Mouse (Mus musculus): ENCODE measurements around the gene Mier3. TPM values are rescaled to one million over a fixed set of nuclear protein-coding genes. Genes with fewer than 3 reads are reported as not detected.

Mier3 gene
- total and polyA plus RNA-seq, 3 experiments, result 1.6 to 89.2 (median 68.6) TPM

- H3K36me3 ChIP-seq (replicated peaks), result peaks cover 97% of the 10 kb centered on the region
- no peaks in the 10 kb centered on the region for H3K9me3 ChIP-seq (replicated peaks)
- no peak for DNase-seq (ENCODE audit: low spot score)
- no peak for TF ChIP-seq TAL1 (conservative IDR thresholded peaks at IDR 0.05; ENCODE audit: low read depth, low read length)
- TF ChIP-seq CTCF (IDR thresholded peaks at IDR 0.05; ENCODE audit: low read depth, low read length), result no peak
- no peak for TF ChIP-seq GATA1 (IDR thresholded peaks at IDR 0.05; ENCODE audit: borderline replicate concordance, low read length)
- no peak for TF ChIP-seq GATA2 (IDR thresholded peaks at IDR 0.05; ENCODE audit: borderline replicate concordance, low read depth, low read length)
- no peak for TF ChIP-seq POLR2AphosphoS5 (IDR thresholded peaks at IDR 0.05; ENCODE audit: insufficient replicate concordance, low read depth, low read length)
- no peak for ATAC-seq (ENCODE audit: extremely low read depth, insufficient number of reproducible peaks, low FRiP score, poor library complexity, severe bottlenecking)
- H3K4me1 ChIP-seq (ENCODE audit: insufficient read depth, low read depth, low read length), result peaks cover 4% of the 10 kb centered on the region; the same call in 1 of the 2 replicates
- 0 out of 2 replicates have a peak overlapping the region, but pooled peaks have one; percentile 23 for H3K4me3 ChIP-seq (ENCODE audit: low read depth, low read length)
- no peaks in the 10 kb centered on the region for H3K27me3 ChIP-seq (ENCODE audit: insufficient read depth, low read length)
These were observed 74.6 kb downstream of the Mier3 start for GRCm38 (mm10) chr13:111755377-111755776.

- Histone ChIP-seq H3K4me3 (ENCODE audit: low read depth, low read length) (no peak overlapping the region), H3K9me3 (replicated peaks) (no peaks in the 10 kb centered on the region), H3K27me3 (ENCODE audit: insufficient read depth, low read length) (no peaks in the 10 kb centered on the region), H3K36me3 (replicated peaks) (peaks cover 97% of the 10 kb centered on the region), H3K4me1 (ENCODE audit: insufficient read depth, low read depth, low read length) (peaks cover 4% of the 10 kb centered on the region; the same call in 1 of the 2 replicates)
- no peak for ATAC-seq (ENCODE audit: extremely low read depth, insufficient number of reproducible peaks, low FRiP score, poor library complexity, severe bottlenecking)
- TF ChIP-seq CTCF (IDR thresholded peaks at IDR 0.05; ENCODE audit: low read depth, low read length), result no peak
- no peak for TF ChIP-seq GATA1 (IDR thresholded peaks at IDR 0.05; ENCODE audit: borderline replicate concordance, low read length)
- TF ChIP-seq TAL1 (conservative IDR thresholded peaks at IDR 0.05; ENCODE audit: low read depth, low read length), result no peak
- TF ChIP-seq GATA2 (IDR thresholded peaks at IDR 0.05; ENCODE audit: borderline replicate concordance, low read depth, low read length), result no peak
- no peak for TF ChIP-seq POLR2AphosphoS5 (IDR thresholded peaks at IDR 0.05; ENCODE audit: insufficient replicate concordance, low read depth, low read length)
- no peak for DNase-seq (ENCODE audit: low spot score)
These were observed 75.2 kb downstream of the Mier3 start for GRCm38 (mm10) chr13:111755937-111756336.

DNA sequence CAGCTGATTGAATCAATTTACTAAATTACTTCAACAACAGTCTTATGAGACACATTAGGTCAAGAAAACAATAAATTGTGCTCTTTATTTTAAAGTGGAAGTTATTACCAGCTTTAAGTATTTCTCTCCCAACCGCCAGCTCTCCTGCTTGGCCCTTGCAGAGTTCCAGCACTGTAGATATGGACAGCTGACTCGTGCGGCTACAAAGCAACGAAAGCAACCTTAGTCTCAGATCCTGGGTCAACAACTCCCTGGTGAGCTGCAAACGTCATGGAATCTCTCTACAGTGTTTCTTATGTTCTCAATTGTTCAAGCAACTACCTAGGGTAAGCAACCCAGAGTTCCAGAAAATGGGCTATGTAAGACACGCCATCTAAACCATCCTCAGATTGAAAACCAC lies 76.2 kb downstream of the Mier3 start:
- no peak for TF ChIP-seq TAL1 (conservative IDR thresholded peaks at IDR 0.05; ENCODE audit: low read depth, low read length)
- no peak for TF ChIP-seq GATA1 (IDR thresholded peaks at IDR 0.05; ENCODE audit: borderline replicate concordance, low read length)
- no peak for TF ChIP-seq GATA2 (IDR thresholded peaks at IDR 0.05; ENCODE audit: borderline replicate concordance, low read depth, low read length)
- no peak for TF ChIP-seq CTCF (IDR thresholded peaks at IDR 0.05; ENCODE audit: low read depth, low read length)
- TF ChIP-seq POLR2AphosphoS5 (IDR thresholded peaks at IDR 0.05; ENCODE audit: insufficient replicate concordance, low read depth, low read length), result no peak
- no peaks in the 10 kb centered on the region for H3K4me1 ChIP-seq (ENCODE audit: insufficient read depth, low read depth, low read length)
- H3K36me3 ChIP-seq (replicated peaks), result peaks cover 96% of the 10 kb centered on the region
- no peaks in the 10 kb centered on the region for H3K9me3 ChIP-seq (replicated peaks)
- H3K27me3 ChIP-seq (ENCODE audit: insufficient read depth, low read length), result no peaks in the 10 kb centered on the region
- H3K4me3 ChIP-seq (ENCODE audit: low read depth, low read length), result no peak overlapping the region
- ATAC-seq (ENCODE audit: extremely low read depth, insufficient number of reproducible peaks, low FRiP score, poor library complexity, severe bottlenecking) (no peak), DNase-seq (ENCODE audit: low spot score) (no peak)

DNA sequence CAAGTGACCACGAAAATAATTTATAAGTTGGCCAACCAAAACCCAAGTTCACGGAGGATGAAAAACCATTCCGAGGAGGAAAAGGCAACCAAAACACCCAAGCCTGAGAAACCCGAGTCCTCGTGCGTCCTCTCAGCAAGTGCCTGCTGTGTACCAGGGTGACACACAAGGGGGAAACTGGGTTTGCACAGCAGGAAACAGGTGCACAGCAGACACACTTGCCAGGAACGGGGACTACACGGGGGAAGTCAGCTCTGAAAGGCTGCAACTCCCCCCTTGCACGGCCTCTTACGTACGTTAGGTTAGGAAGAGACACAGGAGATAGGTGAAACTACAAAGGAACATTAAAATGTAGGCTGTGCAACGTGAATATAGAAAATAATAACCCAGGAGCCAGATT lies 81.7 kb downstream of the Mier3 start:
- no peak overlapping the region for H3K4me3 ChIP-seq (ENCODE audit: low read depth, low read length)
- TF ChIP-seq GATA1 (IDR thresholded peaks at IDR 0.05; ENCODE audit: borderline replicate concordance, low read length) (no peak), TAL1 (conservative IDR thresholded peaks at IDR 0.05; ENCODE audit: low read depth, low read length) (no peak), POLR2AphosphoS5 (IDR thresholded peaks at IDR 0.05; ENCODE audit: insufficient replicate concordance, low read depth, low read length) (no peak), GATA2 (IDR thresholded peaks at IDR 0.05; ENCODE audit: borderline replicate concordance, low read depth, low read length) (no peak), CTCF (IDR thresholded peaks at IDR 0.05; ENCODE audit: low read depth, low read length) (no peak)
- no peaks in the 10 kb centered on the region for H3K27me3 ChIP-seq (ENCODE audit: insufficient read depth, low read length)
- H3K4me1 ChIP-seq (ENCODE audit: insufficient read depth, low read depth, low read length), result no peaks in the 10 kb centered on the region
- no peak for ATAC-seq (ENCODE audit: extremely low read depth, insufficient number of reproducible peaks, low FRiP score, poor library complexity, severe bottlenecking)
- no peak for DNase-seq (ENCODE audit: low spot score)
- peaks cover 96% of the 10 kb centered on the region for H3K36me3 ChIP-seq (replicated peaks)
- no peaks in the 10 kb centered on the region for H3K9me3 ChIP-seq (replicated peaks)

Other genes with a start within 250 kb of the Mier3 start
- 153 and 165 TPM in 2 replicates for gene Gpbp1, start 190.9 kb upstream of the Mier3 start, total RNA-seq (2014; fragmentation: Nextera tagmentation)
- gene Gpbp1, start 190.9 kb upstream of the Mier3 start, total RNA-seq (2017), result 134 and 160 TPM in 2 replicates
- gene Gpbp1, start 190.9 kb upstream of the Mier3 start, polyA plus RNA-seq (2012), result 6.9 and 11.4 TPM in 2 replicates
- gene Gm49496, start 131.0 kb upstream of the Mier3 start, total RNA-seq (2014; fragmentation: Nextera tagmentation), result not detected in 2 replicates
- not detected in 2 replicates for gene Gm49496, start 131.0 kb upstream of the Mier3 start, total RNA-seq (2017)
- not detected in 2 replicates for gene Gm49496, start 131.0 kb upstream of the Mier3 start, polyA plus RNA-seq (2012)
- gene Gm10198, start 88.2 kb upstream of the Mier3 start, total RNA-seq (2014; fragmentation: Nextera tagmentation), result not detected in 2 replicates
- not detected in 2 replicates for gene Gm10198, start 88.2 kb upstream of the Mier3 start, total RNA-seq (2017)
- gene Gm10198, start 88.2 kb upstream of the Mier3 start, polyA plus RNA-seq (2012), result not detected in 2 replicates
- 51.7 and 51.8 TPM in 2 replicates for gene Map3k1, start 128.0 kb downstream of the Mier3 start, total RNA-seq (2014; fragmentation: Nextera tagmentation)
- gene Map3k1, start 128.0 kb downstream of the Mier3 start, total RNA-seq (2017), result 74.5 and 99.2 TPM in 2 replicates
- 23.7 and 24.6 TPM in 2 replicates for gene Map3k1, start 128.0 kb downstream of the Mier3 start, polyA plus RNA-seq (2012)

All from G1E (cell line).